Mouse (Mus musculus) left cerebral cortex, adult 2 months (tissue): ENCODE measurements around the gene Cebpb. TPM values are rescaled to one million over a fixed set of nuclear protein-coding genes. Genes with fewer than 3 reads are reported as not detected.

ENCODE experiments used
- DNase-seq, 2 experiments: peaks; one replicate each; pipeline ENCODE4 v3.0.0; 2021 to 2022; ENCODE audit warnings: low spot score in 2 of 2, mixed read lengths in 1 of 2; ENCODE audit errors: extremely low spot score in 1 of 2
- H3K27ac ChIP-seq: fragments of 200-600 bp; 2 replicates; pipeline ENCODE4 v1.8.1; 2022
- H3K4me3 ChIP-seq: fragments of 200-600 bp; 2 replicates; pipeline ENCODE4 v1.8.1; 2022
- CTCF ChIP-seq: fragments of 200-600 bp; IDR thresholded peaks from 2 replicates; pipeline ENCODE4 v1.8.1; 2022; ENCODE audit warnings: antibody characterized with exemption, mild to moderate bottlenecking, moderate library complexity
- intact Hi-C: fragments of 180-260 bp; cut with DNase I; formaldehyde crosslinking; loops from one replicate; pipeline ENCODE4 v1.15.1; 2025
- total RNA-seq, 2 experiments: library from RNA; stranded (reverse); gene quantifications; 2 replicates each; pipeline ENCODE4 v1.2.3; 2021

The Cebpb gene
- total RNA-seq, 2 experiments from 2014 or later = 15.1 to 19.2 TPM

DNA sequence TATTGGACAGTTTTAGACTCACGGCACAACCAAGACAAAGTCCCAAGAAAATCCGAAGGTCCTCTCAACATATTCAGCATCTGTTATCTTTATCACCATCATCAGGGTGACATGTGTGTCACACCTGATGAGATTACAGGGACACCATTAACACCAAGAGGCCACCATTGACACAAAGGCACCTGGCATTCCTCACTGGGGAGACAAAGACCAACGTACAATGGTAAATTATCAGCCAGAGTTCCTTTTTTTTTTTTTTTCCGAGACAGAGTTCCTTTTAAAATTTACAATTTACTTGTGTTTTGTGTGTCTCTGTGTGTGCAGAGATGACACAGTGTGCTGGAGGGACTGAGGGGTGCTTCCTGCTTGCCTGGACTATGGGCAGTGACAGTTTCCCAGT is 19.3 kb upstream of the Cebpb start:
- intact Hi-C loops = no loop called here
- TF ChIP-seq CTCF = no peak
- Histone ChIP-seq H3K27ac (no peak overlapping the region), H3K4me3 (no peak overlapping the region)
- no peak for DNase-seq

DNA sequence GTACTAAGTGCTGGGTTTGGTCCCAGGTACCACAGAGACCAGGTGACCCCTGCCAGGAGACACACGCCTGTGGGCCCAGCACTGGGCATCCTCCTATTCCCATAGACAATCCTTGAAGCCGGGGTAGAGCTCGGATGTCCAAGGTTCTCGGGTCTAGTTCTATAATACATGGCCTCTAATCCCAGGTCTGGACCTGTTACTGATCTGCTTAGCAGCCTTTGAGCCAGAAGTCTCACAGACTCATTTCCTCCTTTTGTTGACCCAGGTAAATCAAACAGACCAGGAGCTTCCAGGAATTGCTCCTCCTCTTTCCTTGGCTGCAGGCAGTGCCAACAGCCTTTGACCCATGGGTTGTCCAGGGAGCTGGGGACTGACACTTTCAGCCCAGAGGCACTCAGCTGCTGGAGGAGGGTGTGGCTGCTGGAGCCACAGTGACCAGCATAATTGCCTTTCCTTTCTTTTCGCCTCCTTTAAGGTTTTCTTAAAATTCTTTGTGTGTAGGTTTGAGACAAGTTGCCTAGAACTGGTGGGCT is 17.5 kb upstream of the Cebpb start:
- no peak overlapping the region for H3K4me3 ChIP-seq
- intact Hi-C loops = no loop called here
- TF ChIP-seq CTCF = no peak
- DNase-seq = no peak
- H3K27ac ChIP-seq = no peak overlapping the region

DNA sequence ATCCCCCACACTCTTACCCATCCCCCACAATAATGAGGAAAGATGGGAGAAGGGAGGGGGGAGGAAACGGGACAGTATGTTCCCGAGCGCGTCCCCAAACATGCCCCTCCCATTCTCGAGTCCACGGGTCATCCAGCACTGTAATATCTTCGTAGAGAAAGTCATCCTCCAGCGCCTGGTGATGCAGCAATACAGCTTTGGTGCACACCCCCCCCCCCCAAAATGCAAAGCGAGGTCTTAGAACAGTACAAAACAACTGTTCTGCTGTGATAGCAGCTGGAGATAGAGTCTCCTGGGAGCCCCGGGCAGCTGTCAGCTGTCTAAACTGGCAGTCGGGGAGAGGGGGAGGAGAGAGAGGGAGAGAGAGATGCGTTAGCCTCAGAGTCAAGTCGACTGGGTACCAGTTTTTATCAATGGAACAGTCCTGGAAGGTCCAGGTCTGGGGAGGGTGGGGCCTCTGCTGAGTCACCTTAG is 16.5 kb upstream of the Cebpb start:
- Histone ChIP-seq H3K27ac (no peak overlapping the region), H3K4me3 (no peak overlapping the region)
- no peak for DNase-seq
- TF ChIP-seq CTCF = no peak
- intact Hi-C loops = no loop called here

DNA sequence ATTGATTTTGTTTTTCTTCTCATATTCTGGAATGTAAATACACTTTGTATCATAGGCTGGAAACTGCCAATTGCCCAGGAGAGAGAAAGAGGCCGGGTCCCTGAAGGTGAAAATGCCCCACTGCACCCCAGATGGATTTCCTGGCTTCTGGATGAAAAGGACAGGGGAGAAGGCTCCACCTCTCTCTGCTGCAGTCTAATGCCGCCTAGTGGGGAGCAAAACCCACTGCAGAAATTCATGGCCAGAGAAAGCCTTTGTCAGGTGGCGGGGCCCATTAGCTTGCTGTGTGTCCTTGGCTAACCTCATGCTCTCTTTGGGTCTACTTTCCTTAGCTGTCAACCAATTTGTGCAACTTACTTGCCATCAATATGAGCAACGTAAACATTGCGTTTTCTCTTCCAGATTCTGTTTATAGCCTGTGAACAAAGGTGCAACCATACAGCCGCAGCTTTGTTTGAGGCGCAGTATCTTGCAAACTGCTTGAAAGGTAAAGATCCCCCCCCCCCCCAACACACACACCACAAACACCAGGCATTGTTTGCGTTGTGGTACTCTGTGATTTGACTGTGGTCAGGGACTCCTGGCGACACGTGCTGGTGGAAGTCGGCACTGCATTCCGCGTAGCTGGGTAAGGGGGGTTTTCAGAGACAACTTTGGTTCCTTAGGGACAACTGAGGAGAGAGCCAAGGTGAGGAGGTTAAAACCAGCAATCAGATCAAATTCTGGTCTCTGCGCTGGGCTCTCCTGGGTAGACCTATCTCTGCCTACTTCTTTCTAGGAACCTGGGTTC is 13.4 kb upstream of the Cebpb start:
- TF ChIP-seq CTCF = peak; percentile 57
- Histone ChIP-seq H3K27ac (no peak overlapping the region), H3K4me3 (no peak overlapping the region)
- no peak for DNase-seq
- intact Hi-C loops = loop anchor here (1.0 kb wide), 1 partner anchor 34 kb away; no protein-coding TSS in a partner anchor

DNA sequence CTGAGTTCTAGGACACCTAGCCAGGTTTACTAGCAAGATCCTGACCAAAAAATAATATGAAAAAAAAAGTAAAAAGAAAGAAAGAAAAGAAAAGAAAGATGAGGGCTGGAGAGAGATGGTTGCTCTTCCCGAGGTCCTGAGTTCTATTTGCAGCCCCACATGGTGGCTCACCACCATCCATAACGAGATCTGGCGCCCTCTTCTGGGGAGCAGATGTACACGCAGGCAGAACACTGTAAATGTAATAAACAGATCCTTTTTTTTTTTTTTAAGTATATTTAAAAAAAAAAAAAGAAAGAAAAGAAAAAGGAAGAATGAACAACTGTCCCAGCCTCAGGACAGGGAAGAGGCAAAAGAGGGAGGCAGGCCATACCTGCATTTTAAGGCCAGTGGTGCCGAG is 10.1 kb upstream of the Cebpb start:
- TF ChIP-seq CTCF = peak; percentile 46
- DNase-seq = no peak
- intact Hi-C loops = no loop called here
- Histone ChIP-seq H3K27ac (no peak overlapping the region), H3K4me3 (no peak overlapping the region)

DNA sequence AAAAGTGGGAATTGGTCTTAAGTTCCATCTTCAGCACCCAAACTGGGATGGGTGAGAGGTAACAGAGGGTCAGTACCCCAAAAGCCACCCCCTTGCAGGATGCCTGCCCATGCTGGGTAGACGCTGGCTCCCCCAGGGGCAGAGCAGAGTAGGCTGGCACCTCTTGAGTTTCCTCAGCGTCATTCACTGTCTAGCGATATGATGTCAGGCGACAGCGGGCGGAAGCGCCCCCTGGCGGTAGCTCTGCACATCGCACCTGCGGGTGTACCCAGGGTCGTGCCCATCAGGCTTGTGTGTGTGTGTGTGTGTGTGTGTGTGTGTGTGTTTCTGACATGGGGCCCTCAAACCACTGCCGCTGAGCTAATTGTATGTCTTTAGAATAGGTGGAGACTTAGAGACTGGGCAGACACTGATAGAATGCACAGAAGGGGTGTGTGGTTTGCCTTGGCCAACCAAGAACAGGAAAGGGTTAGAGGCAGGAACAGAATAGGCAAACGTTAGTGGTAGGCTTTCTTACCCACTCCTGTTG is 8.7 kb upstream of the Cebpb start:
- intact Hi-C loops = loop anchor here (2.0 to 10.0 kb wide), 2 partner anchors 147 to 525 kb away; partner anchors contain the start of gene Adnp
- Histone ChIP-seq H3K27ac (no peak overlapping the region), H3K4me3 (no peak overlapping the region)
- TF ChIP-seq CTCF = peak; percentile 87
- peak; percentile 79 to 80 for DNase-seq

DNA sequence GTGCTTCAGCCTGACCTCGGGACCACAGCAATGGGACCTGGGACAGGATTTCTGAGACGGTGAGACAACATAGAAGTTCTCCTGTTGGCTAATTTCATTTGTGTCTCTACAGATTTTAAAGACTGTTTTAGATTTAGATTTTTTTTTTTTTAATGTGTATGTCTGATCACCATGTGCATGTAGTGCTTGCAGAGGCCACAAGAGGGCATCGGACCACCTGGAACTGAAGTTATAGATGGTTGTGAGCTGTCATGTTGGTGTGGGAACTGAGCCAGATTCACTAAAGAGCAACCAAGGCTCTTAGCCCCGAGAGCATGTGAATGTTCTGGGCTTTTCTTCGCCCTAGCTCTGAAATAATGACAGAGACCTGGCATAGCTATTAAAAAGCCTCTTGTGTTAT is 8.1 kb upstream of the Cebpb start:
- Histone ChIP-seq H3K27ac (no peak overlapping the region), H3K4me3 (no peak overlapping the region)
- TF ChIP-seq CTCF = peak; percentile 60
- intact Hi-C loops = loop anchor here (2.0 to 10.0 kb wide), 2 partner anchors 148 to 524 kb away; partner anchors contain the start of gene Adnp
- peak in 1 of 2 experiments; percentile 31 for DNase-seq

DNA sequence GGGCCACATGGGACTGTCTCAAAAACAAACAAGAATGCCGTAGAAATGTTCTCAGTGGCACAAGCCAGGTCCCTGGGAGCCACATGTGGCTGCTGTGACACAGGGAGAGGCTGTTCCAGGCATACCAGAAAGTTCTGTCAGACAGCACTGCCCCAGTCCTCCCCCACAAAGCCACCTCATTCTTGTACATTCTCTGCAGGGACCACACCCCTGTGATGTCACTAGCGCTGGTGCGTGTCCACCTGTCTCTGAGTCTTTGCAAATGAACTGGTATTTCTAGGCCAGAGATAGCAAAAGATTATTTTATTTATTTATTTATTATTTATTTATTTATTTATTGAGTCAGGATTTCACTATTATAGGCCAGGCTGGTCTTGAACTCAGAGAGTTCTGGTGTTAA is 5.0 kb upstream of the Cebpb start:
- Histone ChIP-seq H3K27ac (no peak overlapping the region), H3K4me3 (no peak overlapping the region)
- intact Hi-C loops = loop anchor here (2.0 to 10.0 kb wide), 2 partner anchors 333 to 521 kb away; partner anchors contain the start of gene Adnp
- no peak for DNase-seq
- no peak for TF ChIP-seq CTCF

DNA sequence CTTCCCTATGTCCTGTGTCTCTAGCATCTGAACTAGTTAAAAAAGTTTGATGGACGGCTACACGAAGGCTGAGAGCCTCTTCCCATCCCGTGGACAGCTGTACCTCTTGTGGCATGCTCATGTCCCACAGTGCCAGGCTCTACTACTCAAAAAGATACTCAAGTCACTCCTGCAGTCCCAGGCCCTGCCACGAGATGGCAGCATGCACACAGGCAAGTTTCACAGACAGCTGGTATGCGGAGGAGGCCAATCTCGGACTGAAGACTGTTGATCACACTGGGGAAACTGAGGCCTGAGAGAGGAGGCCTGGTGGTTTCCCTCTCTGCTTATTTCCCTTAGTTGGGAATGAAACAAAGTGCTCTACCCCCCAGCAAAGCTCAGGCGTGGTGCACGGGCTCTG is 3.6 kb upstream of the Cebpb start:
- peak; percentile 93 to 97 for DNase-seq
- H3K4me3 ChIP-seq = no peak overlapping the region
- intact Hi-C loops = loop anchor here (1.0 to 10.0 kb wide), 5 partner anchors 210 to 520 kb away; partner anchors contain the start of genes Adnp and Pard6b
- H3K27ac ChIP-seq = no peak overlapping the region
- TF ChIP-seq CTCF = peak; percentile 98

DNA sequence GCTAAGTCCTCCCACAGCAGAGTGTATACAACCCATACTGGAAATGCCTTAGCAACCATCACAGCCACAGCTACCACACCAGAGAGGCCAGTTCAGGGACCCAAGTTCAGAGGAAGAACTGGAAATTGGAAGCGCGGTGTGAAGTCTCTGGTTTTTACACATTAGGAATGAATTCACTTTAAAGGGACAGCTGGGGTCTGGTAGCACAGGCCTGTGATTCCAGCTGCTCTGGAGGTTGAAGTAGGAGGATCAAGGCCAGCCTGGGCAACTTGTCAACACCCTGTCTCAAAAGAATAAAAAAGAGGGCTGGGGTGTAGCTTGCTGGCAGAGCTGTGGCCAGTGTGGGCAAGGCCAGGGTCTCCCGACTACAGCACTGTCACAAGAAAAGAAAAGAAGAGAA is 2.9 kb upstream of the Cebpb start:
- TF ChIP-seq CTCF = no peak
- Histone ChIP-seq H3K4me3 (no peak overlapping the region), H3K27ac (no peak overlapping the region)
- intact Hi-C loops = loop anchor here (1.0 to 10.0 kb wide), 5 partner anchors 209 to 519 kb away; partner anchors contain the start of genes Adnp and Pard6b
- DNase-seq = no peak

DNA sequence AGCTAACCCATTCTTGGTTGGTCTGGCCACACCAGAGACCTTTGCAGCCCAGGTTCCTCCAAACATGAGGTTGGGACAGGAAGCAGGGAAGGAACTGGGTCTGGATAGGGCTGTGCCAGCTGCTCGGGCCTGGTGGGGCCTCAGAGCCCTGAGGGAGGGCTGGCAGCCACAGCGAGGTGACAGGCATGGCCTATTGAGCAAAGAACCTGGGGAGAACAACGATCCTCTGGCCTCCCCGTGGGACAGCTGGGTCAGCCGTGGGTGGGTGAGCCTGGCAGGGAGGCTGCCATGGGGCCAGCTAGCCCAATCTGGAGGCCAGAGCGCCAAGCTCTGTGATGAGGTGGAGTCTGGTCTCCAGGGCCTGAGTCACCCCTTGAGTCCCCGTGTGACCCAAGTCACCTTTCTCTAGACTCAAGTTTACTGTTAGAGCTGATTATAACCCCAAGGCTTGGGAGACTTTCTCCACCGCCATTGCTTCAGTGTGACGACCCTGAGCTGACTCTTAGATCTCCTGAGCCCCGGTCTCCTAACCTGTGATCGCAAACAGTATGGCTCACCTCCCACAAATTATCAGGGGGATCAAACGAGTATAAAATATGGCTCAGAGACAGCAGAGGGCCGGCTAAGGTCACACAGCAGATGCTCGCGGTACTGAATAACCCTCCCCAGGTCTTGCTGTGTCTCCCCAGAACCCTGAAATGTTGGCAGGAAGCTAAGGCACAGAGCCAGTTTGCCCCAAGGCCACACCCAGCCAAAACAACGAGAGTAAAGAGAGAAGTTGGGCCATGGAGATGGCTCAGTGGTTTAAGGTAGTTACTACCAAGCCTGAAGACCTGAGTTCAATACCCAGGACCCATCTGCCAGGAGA is 2.1 kb upstream of the Cebpb start:
- no peak overlapping the region for H3K27ac ChIP-seq
- intact Hi-C loops = loop anchor here (5.0 to 10.0 kb wide), 3 partner anchors 396 to 518 kb away; partner anchors contain the start of genes Adnp and Pard6b
- TF ChIP-seq CTCF = no peak
- no peak for DNase-seq
- H3K4me3 ChIP-seq = no peak overlapping the region
